Mouse (Mus musculus): ENCODE data around the gene Itga7.

Itga7 gene

GRCm38 (mm10) chr10:128933574-128933973, at the start of gene Itga7:
Gene Itga7 (plus strand): TSS chr10:128933818.
- H3K4me1 ChIP-seq (replicated peaks; ENCODE audit: low read depth, low read length) = peaks cover 22% of the 10 kb centered on the region
- TF ChIP-seq CTCF (conservative IDR thresholded peaks at IDR 0.05; ENCODE audit: low read length) (no peak), POU5F1 (IDR thresholded peaks at IDR 0.05; ENCODE audit: borderline replicate concordance, low read length) (no peak), NANOG (IDR thresholded peaks at IDR 0.05; ENCODE audit: borderline replicate concordance, low read length) (no peak)
- no peaks in the 10 kb centered on the region for H3K36me3 ChIP-seq (ENCODE audit: insufficient read depth, low read length)
- peak within 1 kb of the TSS; percentile 77 for H3K4me3 ChIP-seq (replicated peaks; ENCODE audit: low read length)
- H3K9me3 ChIP-seq (ENCODE audit: low read length) = no peaks in the 10 kb centered on the region
- H3K27me3 ChIP-seq (ENCODE audit: insufficient read depth, low read length) = peaks cover 83% of the 10 kb centered on the region

- Histone ChIP-seq H3K27me3 (ENCODE audit: insufficient read depth, low read length) (peaks cover 40% of the 10 kb centered on the region), H3K4me1 (replicated peaks; ENCODE audit: low read depth, low read length) (peaks cover 67% of the 10 kb centered on the region), H3K9me3 (ENCODE audit: low read length) (no peaks in the 10 kb centered on the region), H3K4me3 (replicated peaks; ENCODE audit: low read length) (peak overlapping the region; percentile 66), H3K36me3 (ENCODE audit: insufficient read depth, low read length) (peaks cover 19% of the 10 kb centered on the region)
- TF ChIP-seq CTCF (conservative IDR thresholded peaks at IDR 0.05; ENCODE audit: low read length) = no peak
- no peak for TF ChIP-seq NANOG (IDR thresholded peaks at IDR 0.05; ENCODE audit: borderline replicate concordance, low read length)
- no peak for TF ChIP-seq POU5F1 (IDR thresholded peaks at IDR 0.05; ENCODE audit: borderline replicate concordance, low read length)
These were observed 44.4 kb upstream of the Itga7 start for GRCm38 (mm10) chr10:128888941-128889827.

- no peak for TF ChIP-seq CTCF (conservative IDR thresholded peaks at IDR 0.05; ENCODE audit: low read length)
- Histone ChIP-seq H3K4me1 (replicated peaks; ENCODE audit: low read depth, low read length) (peaks cover 67% of the 10 kb centered on the region), H3K36me3 (ENCODE audit: insufficient read depth, low read length) (peaks cover 18% of the 10 kb centered on the region), H3K9me3 (ENCODE audit: low read length) (no peaks in the 10 kb centered on the region), H3K27me3 (ENCODE audit: insufficient read depth, low read length) (peaks cover 46% of the 10 kb centered on the region), H3K4me3 (replicated peaks; ENCODE audit: low read length) (peak overlapping the region; percentile 86; the same call in 1 of the 2 replicates)
These were observed 43.8 kb upstream of the Itga7 start for GRCm38 (mm10) chr10:128889846-128890245.

GRCm38 (mm10) chr10:128890383-128891295, 43.0 kb upstream of the Itga7 start:
- peak overlapping the region; percentile 86 for H3K4me3 ChIP-seq (replicated peaks; ENCODE audit: low read length)
- no peaks in the 10 kb centered on the region for H3K9me3 ChIP-seq (ENCODE audit: low read length)
- peaks cover 65% of the 10 kb centered on the region for H3K4me1 ChIP-seq (replicated peaks; ENCODE audit: low read depth, low read length)
- TF ChIP-seq POU5F1 (IDR thresholded peaks at IDR 0.05; ENCODE audit: borderline replicate concordance, low read length) = no peak
- TF ChIP-seq CTCF (conservative IDR thresholded peaks at IDR 0.05; ENCODE audit: low read length) = no peak
- no peak for TF ChIP-seq NANOG (IDR thresholded peaks at IDR 0.05; ENCODE audit: borderline replicate concordance, low read length)
- H3K27me3 ChIP-seq (ENCODE audit: insufficient read depth, low read length) = peaks cover 50% of the 10 kb centered on the region
- H3K36me3 ChIP-seq (ENCODE audit: insufficient read depth, low read length) = peaks cover 12% of the 10 kb centered on the region

GRCm38 (mm10) chr10:128891296-128892094, 42.1 kb upstream of the Itga7 start, which contains the start of gene Gdf11:
Gene Gdf11 (minus strand): TSS chr10:128891718.
- no peak for TF ChIP-seq CTCF (conservative IDR thresholded peaks at IDR 0.05; ENCODE audit: low read length)
- no peak for TF ChIP-seq POU5F1 (IDR thresholded peaks at IDR 0.05; ENCODE audit: borderline replicate concordance, low read length)
- no peak for TF ChIP-seq NANOG (IDR thresholded peaks at IDR 0.05; ENCODE audit: borderline replicate concordance, low read length)
- Histone ChIP-seq H3K4me3 (replicated peaks; ENCODE audit: low read length) (peak within 1 kb of the TSS; percentile 86), H3K4me1 (replicated peaks; ENCODE audit: low read depth, low read length) (peaks cover 65% of the 10 kb centered on the region), H3K9me3 (ENCODE audit: low read length) (no peaks in the 10 kb centered on the region), H3K36me3 (ENCODE audit: insufficient read depth, low read length) (peaks cover 12% of the 10 kb centered on the region), H3K27me3 (ENCODE audit: insufficient read depth, low read length) (peaks cover 59% of the 10 kb centered on the region)

- no peak for TF ChIP-seq NANOG (IDR thresholded peaks at IDR 0.05; ENCODE audit: borderline replicate concordance, low read length)
- Histone ChIP-seq H3K4me3 (replicated peaks; ENCODE audit: low read length) (peak overlapping the region; percentile 74), H3K27me3 (ENCODE audit: insufficient read depth, low read length) (peaks cover 66% of the 10 kb centered on the region), H3K4me1 (replicated peaks; ENCODE audit: low read depth, low read length) (peaks cover 63% of the 10 kb centered on the region), H3K9me3 (ENCODE audit: low read length) (no peaks in the 10 kb centered on the region), H3K36me3 (ENCODE audit: insufficient read depth, low read length) (peaks cover 8% of the 10 kb centered on the region)
These were observed 41.4 kb upstream of the Itga7 start for GRCm38 (mm10) chr10:128892246-128892645.

- H3K36me3 ChIP-seq (ENCODE audit: insufficient read depth, low read length) = no peaks in the 10 kb centered on the region
- peak overlapping the region; percentile 63; the same call in 1 of the 2 replicates for H3K4me3 ChIP-seq (replicated peaks; ENCODE audit: low read length)
- peaks cover 42% of the 10 kb centered on the region for H3K4me1 ChIP-seq (replicated peaks; ENCODE audit: low read depth, low read length)
- H3K27me3 ChIP-seq (ENCODE audit: insufficient read depth, low read length) = peaks cover 62% of the 10 kb centered on the region
- TF ChIP-seq NANOG (IDR thresholded peaks at IDR 0.05; ENCODE audit: borderline replicate concordance, low read length) (no peak), POU5F1 (IDR thresholded peaks at IDR 0.05; ENCODE audit: borderline replicate concordance, low read length) (no peak), CTCF (conservative IDR thresholded peaks at IDR 0.05; ENCODE audit: low read length) (peak; percentile 62)
- no peaks in the 10 kb centered on the region for H3K9me3 ChIP-seq (ENCODE audit: low read length)
These were observed 38.2 kb upstream of the Itga7 start for GRCm38 (mm10) chr10:128895437-128895836.
